Mouse (Mus musculus): ENCODE results near the gene Ephb1.

GRCm38 (mm10) chr9:102138671-102139070 is 215.8 kb downstream of the Ephb1 start:
- TF ChIP-seq POLR2A (IDR thresholded peaks at IDR 0.05; ENCODE audit: borderline replicate concordance, low read depth, low read length) (no peak), CTCF (IDR thresholded peaks at IDR 0.05; ENCODE audit: low read depth, low read length) (no peak)

Measured in bone marrow macrophage, adult 2 months (primary cell).